Mouse (Mus musculus): ENCODE data around the gene Map1lc3b.

GRCm38 (mm10) chr8:121560432-121561100, 29.6 kb upstream of the Map1lc3b start:
- TF ChIP-seq POLR2A (IDR thresholded peaks at IDR 0.05; ENCODE audit: borderline replicate concordance, extremely low read depth, low read depth, low read length) (no peak), CTCF (IDR thresholded peaks at IDR 0.05; ENCODE audit: insufficient read depth, low read length) (no peak)
